Mouse (Mus musculus) gastrocnemius, postnatal 36 days (tissue): ENCODE results near the gene Ppp1r16b. TPM values are rescaled to one million over a fixed set of nuclear protein-coding genes. Genes with fewer than 3 reads are reported as not detected.

Experiments
- DNase-seq, 2 experiments: peaks; one replicate each; pipeline ENCODE4 v3.0.0; 2022
- intact Hi-C: fragments of 180-260 bp; cut with DNase I; formaldehyde crosslinking; loops from one replicate; pipeline ENCODE4 v1.15.1; 2025
- total RNA-seq, 2 experiments: library from RNA; stranded (reverse); gene quantifications; 2 replicates each; pipeline ENCODE4 v1.2.3; 2021

Ppp1r16b gene
- total RNA-seq, 2 experiments from 2014 or later, result 3.5 to 3.6 TPM

DNA sequence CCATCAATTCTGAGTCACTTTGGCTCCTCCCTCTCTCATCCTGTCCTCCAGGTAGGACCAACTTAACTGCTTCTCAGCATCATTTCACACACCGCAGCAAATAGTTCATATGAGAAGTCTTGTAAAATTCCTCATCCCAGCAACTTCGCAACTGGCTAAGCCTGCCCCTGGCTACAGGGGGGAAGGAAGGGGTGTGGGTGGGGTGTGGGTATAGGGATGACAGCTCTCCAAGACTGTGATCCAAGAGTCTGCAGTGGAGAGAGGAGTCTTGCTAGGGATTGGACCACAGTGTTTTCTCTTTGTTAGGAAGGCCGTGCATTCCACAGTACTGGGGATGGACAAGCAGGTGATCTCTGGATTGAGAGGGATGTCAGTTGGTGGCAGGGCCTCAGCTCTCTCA lies 19.7 kb downstream of the Ppp1r16b start:
- no peak for DNase-seq
- intact Hi-C loops, result no loop called here

DNA sequence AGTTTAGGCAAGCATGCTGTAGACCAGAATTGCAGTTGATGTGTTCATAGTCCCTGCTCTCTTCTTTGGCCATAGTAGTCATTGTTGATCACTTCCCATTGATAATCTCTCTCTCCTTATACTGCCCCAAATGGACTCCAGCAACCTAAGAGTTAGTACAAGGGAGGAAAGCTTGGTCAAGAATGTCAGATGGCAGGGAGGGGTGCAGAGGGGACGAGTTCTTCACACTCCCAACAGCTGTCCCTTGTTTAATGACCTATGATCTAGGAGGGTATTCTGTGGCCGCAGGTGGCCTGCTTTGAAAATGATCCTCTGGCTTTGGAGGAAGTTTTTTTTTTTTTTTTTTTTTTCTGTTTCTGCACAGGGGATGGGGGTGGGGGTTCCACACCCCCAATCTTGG lies 21.2 kb downstream of the Ppp1r16b start:
- no peak for DNase-seq
- intact Hi-C loops, result no loop called here

DNA sequence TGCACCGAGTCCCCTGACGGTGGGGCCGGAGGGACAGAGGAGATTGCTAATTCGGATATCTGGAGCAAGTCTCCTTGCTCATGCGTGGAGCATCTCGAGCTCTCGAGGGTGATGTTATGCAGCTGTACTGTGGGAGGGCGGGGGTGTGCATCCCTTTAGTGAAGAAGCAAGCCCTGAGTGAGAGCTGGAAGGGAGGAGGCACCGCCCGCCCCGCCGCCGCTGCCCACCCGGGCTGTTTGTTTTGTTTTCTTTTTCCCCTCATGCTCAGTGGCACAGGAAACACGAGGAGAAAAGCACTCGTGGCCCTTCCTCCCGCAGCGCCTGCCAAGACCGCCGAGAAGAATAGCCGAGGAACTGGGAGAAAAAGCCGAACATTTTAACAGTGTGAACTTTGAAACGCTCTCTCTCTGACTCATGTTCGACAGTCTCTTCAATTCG lies 22.6 kb downstream of the Ppp1r16b start:
- peak in 1 of 2 experiments; percentile 26 for DNase-seq
- intact Hi-C loops, result no loop called here

DNA sequence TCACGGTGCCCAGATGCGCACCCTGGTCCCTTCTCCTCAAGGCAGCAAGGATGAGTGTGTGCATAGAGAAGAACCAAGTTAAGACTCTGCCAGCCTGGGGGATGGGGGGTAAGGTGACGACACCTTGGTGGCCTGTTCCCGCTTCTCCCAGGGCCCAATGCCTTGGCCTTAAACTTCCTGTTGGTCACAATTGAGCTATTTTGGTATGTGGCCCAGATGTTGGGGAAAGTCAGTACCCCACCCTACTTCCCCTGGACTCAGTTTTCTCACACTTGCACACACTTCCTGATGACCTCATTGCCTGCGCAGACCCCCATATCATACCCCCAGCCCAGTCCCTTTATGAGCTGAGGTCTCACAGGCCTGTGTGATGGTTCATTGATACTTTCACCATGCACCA lies 23.9 kb downstream of the Ppp1r16b start:
- no peak for DNase-seq
- intact Hi-C loops, result no loop called here

DNA sequence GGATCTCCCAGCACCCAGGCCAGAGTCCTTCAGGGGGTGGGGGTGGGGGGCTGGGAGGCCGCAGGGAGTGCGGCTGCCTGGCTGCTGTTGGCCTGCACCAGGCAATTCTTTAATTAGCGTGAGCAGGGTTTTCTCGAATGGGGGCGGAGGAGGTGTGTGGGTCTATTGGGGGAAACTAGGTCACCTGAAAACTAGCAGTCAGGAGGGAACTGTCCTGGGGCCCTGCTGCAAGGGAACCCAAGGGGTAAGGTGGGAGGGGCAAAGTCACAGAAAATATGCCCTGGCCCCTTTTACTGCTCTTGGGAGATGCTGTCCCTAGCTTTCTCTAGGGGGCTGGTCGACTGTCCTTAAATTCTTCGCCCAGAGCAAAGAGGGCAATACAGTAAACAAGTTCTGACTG lies 24.4 kb downstream of the Ppp1r16b start:
- intact Hi-C loops, result no loop called here

DNA sequence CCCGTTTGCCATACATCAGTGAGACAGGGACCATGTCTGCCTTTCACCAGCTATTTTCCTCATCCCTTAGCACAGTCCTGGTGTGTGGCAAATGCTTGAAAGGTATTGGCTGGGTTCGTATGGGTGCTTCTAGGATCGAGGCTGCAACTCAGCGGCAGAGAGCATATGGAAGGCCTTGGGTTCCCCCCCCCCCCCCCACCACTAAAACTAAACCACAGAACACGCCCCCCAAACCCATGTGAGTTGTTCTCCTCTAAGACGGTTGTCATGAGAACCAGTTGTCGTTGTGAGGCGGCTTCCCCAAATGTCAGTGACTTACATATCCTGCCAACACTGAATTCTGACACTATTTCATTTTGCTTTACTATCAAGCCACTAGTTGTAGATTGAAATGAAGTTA lies 24.9 kb downstream of the Ppp1r16b start:
- intact Hi-C loops, result no loop called here

More for the DNA sequence above, 24.4 kb downstream of the Ppp1r16b start:
- DNase-seq, result no peak

DNA sequence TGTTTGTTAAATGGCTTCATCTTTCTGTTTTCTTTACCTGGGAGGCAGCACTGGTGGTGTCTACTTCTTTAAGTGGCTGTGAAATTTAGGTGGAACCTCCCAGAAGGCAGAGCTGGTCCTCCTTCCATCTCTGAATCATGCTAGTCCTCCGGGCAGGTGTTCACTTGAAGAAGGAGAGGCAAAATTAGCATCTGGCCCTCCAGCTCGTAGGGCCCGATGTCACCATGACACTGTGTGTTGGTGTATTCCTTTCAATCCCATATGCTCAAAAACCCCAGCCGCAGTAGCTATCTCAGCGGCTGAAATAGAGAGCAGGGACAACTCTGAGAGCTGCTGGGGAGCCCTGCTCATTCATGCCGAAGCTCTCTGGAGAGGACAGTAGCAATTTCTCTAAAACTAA lies 27.0 kb downstream of the Ppp1r16b start:
- intact Hi-C loops, result no loop called here
- no peak for DNase-seq

More for the DNA sequence above, 24.9 kb downstream of the Ppp1r16b start:
- no peak for DNase-seq

DNA sequence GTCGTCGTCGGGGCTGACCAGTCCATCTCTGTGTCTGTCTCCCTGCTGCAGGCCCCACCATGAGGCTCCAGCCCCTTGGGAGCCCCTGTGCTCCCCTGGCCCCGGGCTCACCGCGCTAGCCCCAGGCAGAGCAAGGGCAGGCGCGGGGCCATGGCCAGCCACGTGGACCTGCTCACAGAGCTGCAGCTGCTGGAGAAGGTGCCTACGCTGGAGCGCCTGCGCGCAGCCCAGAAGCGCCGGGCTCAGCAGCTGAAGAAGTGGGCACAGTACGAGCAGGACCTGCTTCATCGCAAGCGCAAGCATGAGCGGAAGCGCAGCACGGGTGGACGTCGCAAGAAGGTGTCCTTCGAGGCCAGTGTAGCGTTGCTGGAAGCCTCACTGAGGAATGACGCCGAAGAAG lies 30.6 kb downstream of the Ppp1r16b start:
- intact Hi-C loops, result no loop called here
- no peak for DNase-seq

DNA sequence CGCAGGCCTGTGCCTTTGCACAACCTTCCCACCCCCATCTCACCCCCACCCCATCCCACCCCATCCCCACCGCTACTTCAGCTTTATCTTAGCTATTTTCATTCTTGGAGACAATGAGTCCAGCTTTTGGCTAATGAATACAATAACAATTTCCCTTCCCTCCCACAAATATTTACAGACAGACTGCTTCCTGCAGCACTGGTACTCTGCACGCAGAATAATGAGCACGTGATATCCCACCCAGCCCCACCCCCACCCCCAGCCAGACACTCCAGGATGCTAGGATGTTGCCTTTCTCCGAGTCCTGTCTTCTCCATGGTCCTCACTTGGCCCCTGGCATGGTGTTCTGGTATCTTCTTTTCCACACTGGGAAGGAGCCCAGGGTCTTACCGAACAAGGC lies 31.3 kb downstream of the Ppp1r16b start:
- intact Hi-C loops, result no loop called here
- DNase-seq, result no peak

DNA sequence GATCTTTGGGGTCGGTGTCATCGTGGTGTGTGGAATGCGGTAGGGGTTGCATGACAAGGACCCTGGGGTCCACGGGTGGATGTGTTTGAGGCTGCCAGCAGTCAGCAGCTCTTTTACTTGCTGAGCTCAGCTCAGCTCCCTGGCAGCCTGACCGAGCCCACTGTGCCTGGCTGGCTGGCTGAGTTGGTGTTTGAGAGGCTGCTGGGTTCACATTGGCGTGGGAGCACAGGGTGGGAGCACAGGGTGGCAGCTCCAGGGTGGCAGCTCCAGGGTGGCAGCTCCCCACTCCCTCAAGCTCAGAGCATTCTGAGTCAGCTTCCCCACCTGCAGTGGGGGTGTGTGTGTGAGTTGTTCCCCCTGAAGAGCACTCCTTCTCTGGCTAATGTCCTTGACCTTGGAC lies 34.7 kb downstream of the Ppp1r16b start:
- DNase-seq, result no peak
- intact Hi-C loops, result no loop called here

DNA sequence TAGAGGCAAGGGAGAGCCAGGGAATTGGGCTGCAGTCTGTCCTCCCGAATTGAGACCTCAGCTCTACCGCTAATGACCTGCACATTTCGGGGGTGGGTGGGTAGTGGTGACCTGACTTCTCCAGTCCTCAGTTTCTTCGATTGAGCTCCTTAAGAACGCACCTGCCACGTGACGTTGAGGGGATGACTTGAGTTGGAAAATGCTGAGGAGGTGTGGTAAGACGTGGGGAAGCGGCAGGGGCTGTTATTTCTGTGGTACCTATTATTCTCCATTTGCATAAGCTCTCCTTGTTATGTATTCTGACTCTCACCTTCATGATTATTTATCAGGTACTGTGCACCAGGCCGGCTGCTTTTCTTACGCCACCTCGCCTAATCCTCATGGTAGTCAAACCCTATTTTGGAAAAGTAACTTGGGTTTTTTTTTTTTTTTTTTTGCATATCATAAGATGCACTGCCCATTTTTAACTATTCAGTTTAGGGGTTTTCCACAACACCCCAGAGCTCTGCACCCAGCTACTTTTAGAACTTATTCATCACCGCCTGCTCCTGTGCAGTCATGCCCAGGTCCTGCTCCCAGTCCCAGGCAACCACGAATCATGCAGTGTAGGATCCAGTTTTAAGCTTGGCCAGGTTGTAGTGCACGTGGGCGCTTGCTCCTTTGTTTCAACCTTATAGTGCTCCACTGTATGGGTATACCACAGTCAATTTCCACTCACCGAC lies 35.5 kb downstream of the Ppp1r16b start:
- intact Hi-C loops, result no loop called here
- no peak for DNase-seq

DNA sequence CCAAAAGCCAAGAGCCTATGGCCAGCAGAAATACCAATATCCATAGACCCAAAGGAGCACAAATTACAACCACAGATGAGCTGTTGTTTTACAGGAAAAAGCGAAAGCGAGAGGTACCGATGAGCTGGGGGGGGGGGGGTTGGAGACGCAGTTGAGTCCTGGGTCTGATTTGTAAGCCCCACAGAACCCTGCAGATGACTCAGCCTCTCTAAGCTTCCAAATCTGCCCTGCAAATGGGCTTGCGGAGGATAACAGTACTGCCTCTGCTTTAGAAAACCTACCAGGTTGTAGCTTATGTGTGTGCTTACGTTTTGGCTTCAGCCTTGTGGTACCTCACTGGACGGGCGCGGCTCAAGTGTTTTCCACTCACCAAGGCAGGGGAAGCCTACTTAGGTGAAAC lies 36.3 kb downstream of the Ppp1r16b start:
- intact Hi-C loops, result no loop called here

DNA sequence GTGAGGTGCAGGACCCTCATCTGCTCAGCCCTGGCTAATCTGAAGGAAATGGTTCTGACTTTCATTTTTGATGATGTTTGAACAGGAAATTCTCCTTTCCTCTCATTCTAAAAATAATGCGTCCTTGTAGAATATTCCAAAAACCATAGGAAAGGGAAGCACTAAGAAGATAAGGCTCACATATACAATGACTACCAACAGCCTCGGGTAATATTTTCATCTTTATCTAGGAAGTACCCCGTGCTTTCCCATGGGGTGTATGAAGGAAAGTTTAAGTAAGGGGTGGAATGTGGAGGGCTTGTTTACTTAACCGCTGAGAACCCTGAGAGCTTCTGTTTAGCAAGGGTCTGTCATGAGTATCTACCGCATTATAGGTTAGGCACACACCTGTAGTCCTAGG lies 37.0 kb downstream of the Ppp1r16b start:
- DNase-seq, result no peak
- intact Hi-C loops, result no loop called here

More for the DNA sequence above, 36.3 kb downstream of the Ppp1r16b start:
- DNase-seq, result no peak

DNA sequence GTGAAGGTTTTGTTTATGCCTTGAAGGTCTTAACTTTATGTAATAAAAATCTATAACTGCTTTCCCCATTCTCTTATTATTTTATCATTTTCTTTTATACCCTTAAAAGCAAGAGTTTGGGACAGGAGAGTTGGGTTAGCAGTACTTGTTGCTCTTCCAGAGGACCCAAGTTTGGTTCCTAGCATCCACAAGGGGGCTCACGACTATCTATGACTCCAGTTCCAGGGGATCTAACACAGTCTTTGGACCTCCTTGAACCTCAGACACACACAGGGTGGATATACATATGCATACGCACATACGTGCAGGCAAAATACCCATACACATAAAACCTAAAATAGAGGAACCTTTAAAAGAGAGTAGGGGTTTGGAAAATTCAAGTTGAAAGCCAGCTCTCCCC lies 39.5 kb downstream of the Ppp1r16b start:
- DNase-seq, result no peak
- intact Hi-C loops, result no loop called here

DNA sequence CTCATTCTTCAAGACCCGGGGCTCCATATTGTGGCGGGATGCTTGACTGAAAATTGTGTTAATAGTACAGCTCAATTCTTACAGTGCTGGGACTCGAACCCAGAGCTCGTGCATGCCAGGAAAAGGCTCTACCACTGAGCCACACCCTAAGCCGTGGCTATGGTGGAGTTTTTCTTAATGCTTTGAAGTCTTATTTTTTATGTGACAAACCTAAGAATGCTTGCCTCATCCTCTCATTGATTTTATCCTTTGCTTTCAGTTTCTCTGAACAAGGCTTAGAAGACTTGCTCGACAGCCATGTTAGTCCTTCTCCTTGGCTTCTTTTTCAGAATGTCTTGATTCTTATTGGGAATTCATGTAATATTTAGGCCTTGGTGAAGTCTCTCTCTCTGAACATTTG lies 40.3 kb downstream of the Ppp1r16b start:
- intact Hi-C loops, result no loop called here

DNA sequence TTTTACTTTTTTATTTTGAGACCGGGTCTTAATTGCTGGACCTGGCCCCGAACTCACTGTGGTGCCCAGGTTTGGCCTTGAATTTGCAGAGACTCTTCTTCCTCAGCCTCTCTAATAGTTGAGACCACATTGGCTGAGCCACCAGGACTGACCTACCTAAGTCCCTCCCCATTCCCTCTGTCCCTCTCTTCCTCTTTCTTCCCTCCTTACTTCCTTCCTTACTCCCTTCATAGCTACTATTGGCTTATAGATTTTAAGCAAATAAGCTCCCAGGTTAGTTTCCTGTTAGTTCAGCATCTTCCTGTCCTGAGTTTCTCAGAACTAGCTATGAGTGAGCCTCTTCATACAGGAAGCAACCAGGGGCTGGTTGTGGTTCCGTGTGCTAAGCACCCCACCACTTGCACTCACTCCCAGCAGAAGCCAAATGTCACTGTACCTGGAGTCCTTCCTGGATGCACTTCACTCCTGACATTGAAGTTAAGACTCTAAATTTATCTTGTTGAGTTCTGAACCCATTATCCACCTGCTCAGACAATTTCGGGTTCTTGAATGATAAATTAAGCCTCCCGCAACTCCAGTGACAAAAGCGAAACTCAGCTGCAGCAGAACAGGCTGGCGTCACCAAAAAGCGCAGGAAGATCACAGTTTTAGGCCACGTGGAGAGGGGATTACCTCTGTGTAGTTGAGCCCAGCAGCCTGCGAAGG lies 41.7 kb downstream of the Ppp1r16b start:
- DNase-seq, result no peak
- intact Hi-C loops, result no loop called here

More for the DNA sequence above, 40.3 kb downstream of the Ppp1r16b start:
- DNase-seq, result no peak

DNA sequence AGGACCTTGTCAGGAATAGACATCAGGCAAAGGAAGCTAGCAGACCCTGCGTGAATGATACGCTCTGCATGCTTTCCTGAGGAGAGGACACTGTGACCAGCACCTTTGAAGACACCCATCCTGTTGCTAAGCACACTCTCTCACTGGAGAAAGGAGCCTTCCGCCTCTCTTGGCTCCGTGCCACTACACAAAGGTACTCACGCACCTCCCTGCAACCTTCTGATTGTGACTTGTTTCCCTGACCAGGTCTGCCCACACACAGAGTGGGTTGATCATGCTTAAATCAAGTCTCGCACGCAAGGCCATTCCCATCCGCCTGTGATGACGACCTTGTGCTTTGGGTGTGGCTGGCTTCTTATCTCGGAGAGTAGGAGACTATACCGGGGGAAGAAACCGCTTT lies 42.9 kb downstream of the Ppp1r16b start:
- intact Hi-C loops, result no loop called here
- no peak for DNase-seq

DNA sequence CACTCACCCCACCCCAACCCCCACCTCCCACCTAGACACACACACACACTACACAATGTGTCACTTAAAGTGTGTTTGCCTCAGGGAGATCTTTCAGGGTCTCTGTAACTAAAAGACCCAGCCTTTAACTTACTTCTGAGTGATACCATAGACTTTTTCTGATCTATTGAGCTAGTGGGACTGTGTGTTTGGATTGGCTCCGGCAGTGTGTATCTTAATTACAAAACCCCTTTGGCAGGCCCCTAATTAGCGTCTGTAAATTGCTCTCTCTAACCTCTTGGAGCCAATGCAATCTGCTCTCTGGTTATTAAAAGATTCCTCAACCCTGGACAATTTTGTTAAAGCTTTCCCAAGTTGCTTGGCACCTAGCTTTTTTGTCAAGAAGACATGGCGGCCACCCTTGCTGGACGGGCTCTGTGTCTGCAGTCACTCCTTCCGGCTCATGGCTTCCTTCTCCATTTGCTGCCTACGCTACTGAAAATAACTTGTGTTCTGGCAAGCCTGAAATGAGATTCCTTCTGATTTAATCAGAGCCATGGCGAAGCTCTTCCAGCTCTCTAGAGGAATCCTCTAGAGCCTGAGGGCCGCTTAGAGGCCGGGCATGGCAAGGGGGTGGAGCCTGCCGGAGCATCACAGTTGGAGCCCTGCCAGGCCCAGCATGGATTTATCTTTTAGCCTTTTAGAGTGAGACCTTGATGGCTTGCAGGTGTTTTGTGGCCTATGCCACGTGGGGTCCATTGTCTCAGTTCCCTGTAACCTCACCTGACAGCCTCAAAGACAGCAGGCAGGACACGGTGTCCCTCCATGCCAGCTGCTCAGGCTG lies 46.9 kb downstream of the Ppp1r16b start:
- no peak for DNase-seq
- intact Hi-C loops, result no loop called here

DNA sequence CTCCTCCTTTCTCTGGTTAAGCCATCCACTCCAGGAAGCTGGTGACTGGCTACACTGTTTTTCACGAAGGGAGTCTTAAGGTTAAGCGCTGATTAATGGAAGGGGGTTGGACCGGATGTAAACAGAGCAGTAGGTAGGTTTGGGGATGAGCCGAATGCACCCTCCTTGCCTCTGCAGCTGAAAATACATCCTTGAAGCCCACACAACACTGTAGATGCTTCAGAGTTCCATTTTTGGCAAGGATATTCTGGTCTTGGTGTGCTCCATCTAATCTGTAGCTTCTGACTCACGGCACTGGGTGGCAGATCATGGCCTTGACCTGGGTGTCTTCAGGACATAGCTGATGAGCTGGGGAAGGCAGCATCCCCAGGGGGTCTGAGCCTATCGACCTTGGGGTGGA lies 49.6 kb downstream of the Ppp1r16b start:
- intact Hi-C loops, result no loop called here

DNA sequence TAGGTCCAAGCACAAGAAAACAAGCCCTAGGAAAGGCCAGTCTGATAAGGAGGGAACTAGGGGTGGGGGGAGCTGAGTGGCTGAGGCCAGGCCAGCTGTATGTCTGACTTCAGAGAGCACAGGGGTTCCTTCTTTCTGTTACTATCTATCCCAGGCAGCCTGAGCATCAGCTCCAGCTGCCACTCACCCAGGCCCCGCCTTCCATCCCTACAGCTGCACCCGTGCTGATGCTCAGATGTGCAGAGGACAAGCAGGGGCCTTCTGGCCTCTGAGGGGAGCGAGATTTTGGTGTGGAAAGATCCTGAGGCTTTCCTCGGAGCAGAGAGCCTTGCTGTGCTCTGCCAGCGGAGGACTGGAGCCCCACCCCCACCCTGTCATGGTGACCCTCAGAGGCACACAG lies 50.9 kb downstream of the Ppp1r16b start:
- intact Hi-C loops, result no loop called here
- no peak for DNase-seq

More for the DNA sequence above, 49.6 kb downstream of the Ppp1r16b start:
- DNase-seq, result no peak
